ENCODE assay signal across 16 mouse cellular contexts in genomic region chr13:24546801-24547459, GRCm38 (mm10). TPM values are rescaled to one million over a fixed set of nuclear protein-coding genes. Genes with fewer than 3 reads are reported as not detected.
A peak's percentile ranks its signal among the peaks of the same experiment; 100 is the strongest.
DNase-seq lines count a peak whose midpoint lies in the region; ATAC-seq lines count a peak whose summit lies in the region.
"Had no signal": no experiment of that assay in that cellular context is flagged by ENCODE, and none has a peak within 500 bp of the region (broad histone marks: within the 10 kb centered on the region; RNA-seq: fewer than 3 reads in every experiment).

No protein-coding gene starts in this region.

- no peak for DNase-seq in liver, embryonic 13.5 days
- DNase-seq in liver, embryonic 11.5 days (ENCODE audit: low spot score): no peak
- DNase-seq in T-cell, adult 2 months (ENCODE audit: low spot score): peak; percentile 74
- peak; percentile 50 for DNase-seq in thymus, postnatal 25 days
- DNase-seq in gastrocnemius, postnatal 25 days: no peak
- DNase-seq: adrenal gland, adult 8-10 months; cerebellum, adult 11 months; cerebellum, postnatal 36 days; kidney, postnatal 36 days had no signal

- no peaks in the 10 kb centered on the region for H3K27me3 ChIP-seq in liver, embryonic 13.5 days
- no peaks in the 10 kb centered on the region for H3K27me3 ChIP-seq in liver, embryonic 11.5 days (replicated peaks; ENCODE audit: control insufficient read depth, insufficient read depth, low read length)
- H3K27me3 ChIP-seq: CH12.LX; forebrain, embryonic 15.5 days had no signal

- WGBS in liver, embryonic 13.5 days (ENCODE audit: insufficient replicate concordance): 77% methylated on average over 12 of the region's 12 CpGs
- 81% methylated on average over 12 of the region's 12 CpGs for WGBS in liver, embryonic 11.5 days

- no peak overlapping the region for H3K4me3 ChIP-seq in liver, embryonic 13.5 days (replicated peaks)
- no peak overlapping the region for H3K4me3 ChIP-seq in liver, embryonic 11.5 days (ENCODE audit: low read depth, low read length)
- H3K4me3 ChIP-seq: erythroblast, embryonic 14.5 days; forebrain, embryonic 15.5 days had no signal

- H3K27ac ChIP-seq in liver, embryonic 13.5 days: 0 out of 2 replicates have a peak overlapping the region, but pooled peaks have one; percentile 34
- no peak overlapping the region for H3K27ac ChIP-seq in liver, embryonic 11.5 days (ENCODE audit: low read depth, low read length)
- H3K27ac ChIP-seq: forebrain, embryonic 15.5 days; hindbrain, postnatal 0 days; liver, embryonic 14.5 days had no signal

- no peaks in the 10 kb centered on the region for H3K9me3 ChIP-seq in liver, embryonic 13.5 days (replicated peaks)
- no peaks in the 10 kb centered on the region for H3K9me3 ChIP-seq in liver, embryonic 11.5 days (ENCODE audit: control insufficient read depth, low read length)
- H3K9me3 ChIP-seq: forebrain, embryonic 15.5 days had no signal

- no peak overlapping the region for H3K9ac ChIP-seq in liver, embryonic 13.5 days
- H3K9ac ChIP-seq in liver, embryonic 11.5 days (ENCODE audit: low read depth, low read length): no peak overlapping the region
- H3K9ac ChIP-seq: forebrain, embryonic 15.5 days; liver, embryonic 14.5 days had no signal

- ATAC-seq in liver, embryonic 13.5 days (ENCODE audit: low read depth): no peak
- no peak for ATAC-seq in liver, embryonic 11.5 days (replicated peaks; ENCODE audit: low FRiP score)
- ATAC-seq in megakaryocyte, adult 5-6 weeks (ENCODE audit: poor library complexity, severe bottlenecking): peak; percentile 75
- no peak for ATAC-seq in monocyte, adult 5-6 weeks (replicated peaks; ENCODE audit: insufficient number of reproducible peaks, low FRiP score, low TSS enrichment, poor library complexity, severe bottlenecking)
- ATAC-seq: forebrain, embryonic 15.5 days; hindbrain, postnatal 0 days had no signal

- H3K36me3 ChIP-seq in liver, embryonic 13.5 days: no peaks in the 10 kb centered on the region
- H3K36me3 ChIP-seq in liver, embryonic 11.5 days (ENCODE audit: control insufficient read depth, insufficient read depth, low read length): no peaks in the 10 kb centered on the region
- H3K36me3 ChIP-seq: forebrain, embryonic 15.5 days had no signal

- no peak overlapping the region for H3K4me2 ChIP-seq in liver, embryonic 13.5 days
- no peak overlapping the region for H3K4me2 ChIP-seq in liver, embryonic 11.5 days
- H3K4me2 ChIP-seq: forebrain, embryonic 15.5 days had no signal

- H3K4me1 ChIP-seq in liver, embryonic 13.5 days (replicated peaks): peaks cover 66% of the 10 kb centered on the region
- peaks cover 25% of the 10 kb centered on the region for H3K4me1 ChIP-seq in liver, embryonic 11.5 days (replicated peaks; ENCODE audit: control insufficient read depth, insufficient read depth, low read length)

RNA-seq across cellular contexts. Expression of gene Ripor2, which starts 35.1 kb away (rescaled TPM):
- polyA plus RNA-seq in liver, embryonic 13.5 days (2015; fragmentation: Nextera tagmentation; extraction: Ambion mirVana): 3.9 and 4.9 TPM in 2 replicates
- polyA plus RNA-seq in liver, embryonic 11.5 days (2014; fragmentation: Nextera tagmentation; extraction: Ambion mirVana): 9.4 and 11.4 TPM in 2 replicates
- 87.3 and 93.1 TPM in 2 replicates for total RNA-seq in megakaryocyte, adult 5-6 weeks (2015)
- total RNA-seq in megakaryocyte, adult 5-6 weeks (2017): 65.3 and 80.5 TPM in 2 replicates
- 1 to 10 TPM; 2.8 to 4.9 TPM for total RNA-seq in gastrocnemius, postnatal 25 days (2021)
- total RNA-seq in monocyte, adult 5-6 weeks (2017): 128 to 224 TPM (median 134 TPM) in 3 replicates

Comparison
In these comparisons a context has a peak if more than half of its experiments do, and no peak if none do; other contexts are left out.
1. DNase-seq: peak in T-cell, adult 2 months (single experiment) and thymus, postnatal 25 days (single experiment); none in liver, embryonic 13.5 days (single experiment), liver, embryonic 11.5 days (single experiment) and gastrocnemius, postnatal 25 days (single experiment).
2. RNA of gene Ripor2, which starts 35.1 kb away (total RNA-seq): 128 to 224 TPM in monocyte, adult 5-6 weeks and 65.3 to 93.1 TPM in megakaryocyte, adult 5-6 weeks; 2.8 to 4.9 TPM in gastrocnemius, postnatal 25 days; every median in the first group is over 10 times any median in the second.